Mouse (Mus musculus): ENCODE results near the gene Agbl4.

Gene Agbl4

DNA sequence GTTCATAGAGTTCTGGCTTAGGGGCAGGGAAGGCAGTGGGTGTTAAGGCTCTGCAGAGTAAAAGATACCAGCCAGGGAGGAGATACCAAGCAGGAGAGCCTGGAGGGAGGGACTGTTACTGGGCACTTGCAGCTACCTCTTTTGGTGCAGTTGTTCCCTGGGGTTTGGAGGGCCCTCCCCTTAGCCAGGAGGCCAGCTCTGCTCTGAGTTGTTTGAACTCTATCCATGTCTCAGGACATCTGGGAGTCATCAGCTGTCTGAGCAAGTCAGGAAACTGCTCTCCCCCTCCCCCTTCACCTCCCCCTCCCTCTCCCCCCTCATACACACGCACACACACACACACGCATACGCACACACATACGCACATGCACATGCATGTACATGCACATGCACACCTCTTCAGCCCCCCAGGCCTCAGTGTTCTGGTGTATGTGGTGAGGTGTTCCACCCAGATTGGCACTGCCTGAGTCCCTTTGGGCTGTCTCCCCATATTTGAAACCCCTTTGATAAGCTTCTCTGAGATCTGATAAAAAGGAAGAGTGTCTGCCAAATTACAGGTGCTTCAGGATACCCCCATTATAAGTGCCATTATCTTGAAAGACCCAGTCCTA lies 1089.9 kb downstream of the Agbl4 start:
- no peak for DNase-seq (ENCODE audit: low read depth, low spot score)

DNA sequence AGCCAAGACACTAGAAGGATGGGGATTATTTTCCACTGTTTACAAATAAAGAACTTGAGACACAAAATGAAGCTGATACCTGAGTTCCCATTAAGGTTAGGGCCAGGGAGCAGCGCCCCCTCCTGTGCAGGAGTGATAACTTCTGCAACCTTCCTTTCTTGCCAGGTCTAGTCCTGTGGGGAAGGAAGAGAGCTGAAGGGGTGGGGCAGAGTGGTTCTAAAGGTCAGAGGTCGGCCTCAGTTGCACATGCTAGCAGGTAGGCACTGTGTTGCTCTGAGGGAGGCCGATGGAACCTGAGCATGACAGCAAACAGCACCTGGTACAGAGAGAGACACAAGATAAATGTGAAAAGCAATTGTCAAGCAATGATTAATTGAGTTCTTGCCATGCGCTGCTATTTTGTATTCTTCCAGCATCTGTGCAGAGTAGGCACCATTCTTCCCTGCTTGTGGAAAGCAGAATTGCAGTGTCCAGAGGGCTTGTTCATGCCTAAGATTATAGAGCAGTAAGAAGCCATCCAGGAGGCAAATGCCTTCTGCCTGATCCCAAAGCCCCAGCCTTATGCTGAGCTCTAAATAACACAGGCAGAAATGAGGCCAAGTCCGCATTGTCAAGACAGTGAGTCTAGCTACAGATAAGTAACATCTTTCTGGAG lies 1096.4 kb downstream of the Agbl4 start:
- DNase-seq (ENCODE audit: low read depth, low spot score) = peak; percentile 46

DNA sequence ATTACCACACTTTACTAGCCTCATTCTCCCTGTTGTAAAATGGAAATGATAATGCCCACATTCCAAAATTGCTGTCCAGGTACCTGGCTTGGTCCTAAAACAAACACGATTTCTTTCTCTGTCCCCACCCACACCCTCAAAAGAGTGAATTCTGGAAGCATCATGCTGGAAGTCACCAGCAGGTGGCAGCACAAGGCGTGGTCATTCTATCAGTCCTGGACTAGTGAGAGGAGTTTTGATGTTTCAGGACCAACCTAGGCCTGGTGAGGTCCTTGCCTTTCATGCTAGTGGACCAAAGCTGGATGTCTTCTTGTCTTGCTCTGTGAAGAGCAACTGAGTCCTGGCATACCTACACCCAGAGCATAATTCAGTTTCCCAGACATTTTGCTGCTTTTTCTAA lies 1098.5 kb downstream of the Agbl4 start:
- peak; percentile 77 for DNase-seq (ENCODE audit: low read depth, low spot score)

DNA sequence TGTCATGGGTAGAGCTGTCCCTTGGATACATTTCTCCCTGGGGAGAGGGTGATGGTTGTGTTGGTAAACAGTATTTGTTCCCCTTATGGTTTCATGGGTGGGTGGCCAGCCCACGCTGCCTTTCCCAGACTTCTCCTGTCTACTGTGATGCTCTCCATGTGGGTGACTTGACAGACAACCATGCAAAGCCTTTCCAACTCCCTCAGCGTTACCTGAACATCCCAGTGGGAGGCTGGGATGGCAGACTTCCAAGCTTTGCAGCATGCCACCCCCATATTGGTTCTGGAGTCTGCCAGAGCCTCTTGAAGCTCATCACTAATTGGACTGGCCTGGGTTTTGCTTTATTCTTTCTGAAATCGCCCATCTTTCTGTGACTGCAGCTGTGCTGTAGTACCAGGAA lies 1101.3 kb downstream of the Agbl4 start:
- DNase-seq (ENCODE audit: low read depth, low spot score) = peak; percentile 92

DNA sequence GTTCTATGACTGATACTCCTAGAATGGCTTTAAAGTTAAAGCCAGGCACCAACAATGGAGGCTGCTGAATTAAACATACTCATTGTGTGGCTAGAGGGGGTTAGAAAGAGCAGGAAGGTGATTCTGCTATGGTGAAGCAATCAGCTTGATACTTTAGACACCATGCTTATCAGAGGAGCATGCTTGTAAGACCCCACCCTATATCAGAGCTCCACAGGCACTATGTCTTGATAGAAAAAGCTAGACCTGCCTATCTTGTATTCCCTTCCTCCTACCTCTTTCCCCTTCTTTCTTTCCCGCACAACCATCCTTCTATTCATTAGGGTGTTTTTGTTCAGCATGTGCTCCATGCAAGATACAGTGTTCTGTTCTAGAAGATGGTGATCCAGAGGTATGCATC lies 1104.0 kb downstream of the Agbl4 start:
- DNase-seq (ENCODE audit: low read depth, low spot score) = no peak

DNA sequence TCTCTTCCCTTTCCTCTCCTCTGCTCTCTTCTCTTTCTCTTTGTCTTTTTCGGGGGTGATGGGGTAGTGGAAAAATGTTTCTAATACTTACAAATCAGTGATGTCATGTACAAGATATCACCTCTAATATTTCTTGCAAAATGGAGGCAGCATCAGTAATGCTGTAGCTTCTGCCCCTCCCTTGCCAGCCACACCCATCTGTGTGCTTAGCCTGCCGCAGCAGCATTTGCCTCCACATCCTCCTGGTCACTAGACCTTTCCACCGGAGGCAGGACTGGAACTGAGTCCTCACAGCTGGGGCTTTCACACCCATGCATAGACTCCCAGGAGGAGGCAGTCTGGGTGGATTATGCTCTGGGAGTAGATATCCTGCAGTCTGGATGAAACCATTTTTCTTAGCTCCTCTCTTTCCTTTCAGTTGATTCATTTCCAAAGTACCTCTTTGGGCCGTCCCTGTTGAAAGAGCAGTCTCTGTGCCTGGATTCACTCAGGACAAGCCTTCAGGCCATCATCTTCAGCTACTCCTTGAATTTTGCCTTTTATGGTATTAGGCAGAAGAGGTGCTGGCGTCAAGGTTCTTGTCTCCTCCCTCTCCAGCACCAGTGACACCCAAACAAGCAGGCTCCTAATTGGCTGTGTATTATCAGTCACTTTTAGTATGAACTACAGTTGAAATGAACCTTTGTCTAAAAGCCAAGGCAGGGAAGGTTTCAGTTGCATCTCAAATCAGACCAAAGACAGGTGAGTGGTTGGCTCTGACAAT lies 1105.7 kb downstream of the Agbl4 start:
- no peak for DNase-seq (ENCODE audit: low read depth, low spot score)

DNA sequence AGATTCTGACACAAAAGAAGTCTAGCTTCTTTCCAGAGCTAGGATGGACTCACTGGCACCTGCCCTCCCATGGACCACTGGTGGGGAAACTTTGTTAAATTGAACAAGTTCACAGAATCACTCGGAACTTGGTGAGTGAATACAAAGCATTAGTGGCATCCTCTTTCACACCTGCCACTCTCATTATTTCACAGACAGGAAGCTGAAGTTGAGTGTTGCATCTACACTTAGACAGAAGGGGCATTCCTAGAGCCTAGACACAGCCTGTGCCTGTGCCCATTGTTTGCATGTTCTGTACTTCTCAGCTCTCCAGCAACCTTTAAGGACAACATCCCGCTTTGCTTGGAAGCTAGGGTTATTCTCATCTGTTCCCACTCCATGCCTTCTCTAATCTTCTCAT lies 1107.5 kb downstream of the Agbl4 start:
- DNase-seq (ENCODE audit: low read depth, low spot score) = no peak

DNA sequence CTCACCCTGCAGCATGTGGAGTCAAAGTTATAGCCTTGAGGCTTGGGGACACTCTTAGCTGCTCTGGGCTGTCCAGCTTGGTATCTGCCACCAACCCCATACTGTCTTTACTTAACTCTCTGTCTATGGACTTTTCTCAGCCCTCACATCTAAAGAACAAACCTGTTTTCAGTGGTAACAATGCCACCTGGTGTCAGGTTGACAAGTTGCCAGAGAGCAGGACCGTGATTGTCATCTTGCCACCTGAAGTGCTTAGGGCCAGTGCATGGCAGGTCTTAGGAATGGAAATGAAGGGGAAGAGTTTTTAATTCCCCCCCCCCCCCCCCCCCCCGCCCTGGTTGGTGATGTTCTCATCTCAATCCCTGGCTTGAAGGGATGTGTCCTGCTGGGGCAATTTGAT lies 1112.7 kb downstream of the Agbl4 start:
- peak; percentile 41 for DNase-seq (ENCODE audit: low read depth, low spot score)

DNA sequence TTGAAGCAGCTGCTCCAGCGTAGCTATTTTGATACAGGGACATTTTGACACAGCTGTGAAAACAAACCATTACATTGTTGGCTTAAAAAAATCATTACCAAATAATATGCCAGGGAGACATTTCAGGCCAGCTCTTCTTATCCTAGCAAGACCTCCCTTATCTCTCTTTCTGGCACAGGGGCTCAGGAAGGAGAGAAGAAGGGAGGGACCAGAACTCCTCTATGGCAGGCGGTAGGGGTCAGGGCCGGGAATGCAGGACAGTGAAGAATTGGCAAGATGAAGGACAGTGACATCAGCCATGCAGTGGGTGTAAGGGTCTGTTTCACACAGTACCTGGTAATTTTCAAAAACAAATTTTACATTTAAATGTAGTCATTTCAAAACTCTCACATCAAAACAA lies 1116.5 kb downstream of the Agbl4 start:
- DNase-seq (ENCODE audit: low read depth, low spot score) = no peak

DNA sequence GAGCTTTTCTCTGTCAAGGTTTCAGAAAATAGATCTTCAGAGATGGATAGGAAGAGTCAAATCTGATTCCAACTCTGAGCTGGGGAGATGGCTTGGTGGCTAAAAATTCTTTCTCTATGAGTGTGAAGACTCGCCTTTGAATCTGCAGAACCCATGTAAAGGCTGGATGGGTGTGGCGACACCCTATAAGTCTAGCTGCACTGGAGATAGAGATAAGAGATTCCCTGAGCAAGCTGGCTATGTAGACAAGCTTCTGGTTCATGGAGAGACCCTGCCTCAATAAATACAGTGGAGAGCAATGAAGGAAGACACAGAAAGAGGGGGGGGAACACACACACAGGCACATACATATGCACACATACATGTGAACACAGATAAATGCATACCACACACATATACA lies 1118.7 kb downstream of the Agbl4 start:
- DNase-seq (ENCODE audit: low read depth, low spot score) = no peak

DNA sequence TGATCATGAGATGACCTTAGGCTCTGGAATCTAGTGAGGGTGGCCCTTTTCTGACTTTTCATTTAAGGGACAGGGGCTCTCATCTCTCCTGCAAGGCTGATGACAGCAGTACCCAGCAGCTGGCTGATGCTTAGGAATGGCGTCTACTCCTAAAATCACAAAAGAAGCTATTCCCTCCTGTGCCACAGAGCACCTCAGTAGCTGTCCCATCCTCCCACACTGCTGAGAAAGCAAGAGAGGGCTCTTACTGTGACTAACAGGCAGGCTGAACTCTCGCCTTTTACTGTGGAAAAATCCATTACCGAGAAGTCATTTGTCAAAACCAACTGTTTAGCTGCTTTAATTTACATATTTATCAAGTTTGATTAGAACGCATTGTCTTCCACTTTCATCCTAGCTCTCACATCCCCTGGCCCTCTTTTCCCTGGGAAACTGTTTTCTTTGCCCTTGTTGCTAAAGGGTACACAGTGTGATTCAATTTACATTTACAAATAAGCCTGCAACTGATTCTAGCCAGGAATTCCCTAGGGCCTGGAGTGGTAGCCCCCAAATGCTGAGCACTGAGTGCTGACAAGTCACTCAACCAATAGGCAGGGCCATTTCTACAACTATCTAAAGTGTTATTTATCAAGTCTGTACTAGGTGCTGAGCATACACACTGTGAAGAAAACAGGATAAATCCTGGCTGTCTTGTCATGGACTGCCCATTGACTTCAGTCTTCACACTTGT lies 1119.8 kb downstream of the Agbl4 start:
- peak; percentile 39 for DNase-seq (ENCODE audit: low read depth, low spot score)

DNA sequence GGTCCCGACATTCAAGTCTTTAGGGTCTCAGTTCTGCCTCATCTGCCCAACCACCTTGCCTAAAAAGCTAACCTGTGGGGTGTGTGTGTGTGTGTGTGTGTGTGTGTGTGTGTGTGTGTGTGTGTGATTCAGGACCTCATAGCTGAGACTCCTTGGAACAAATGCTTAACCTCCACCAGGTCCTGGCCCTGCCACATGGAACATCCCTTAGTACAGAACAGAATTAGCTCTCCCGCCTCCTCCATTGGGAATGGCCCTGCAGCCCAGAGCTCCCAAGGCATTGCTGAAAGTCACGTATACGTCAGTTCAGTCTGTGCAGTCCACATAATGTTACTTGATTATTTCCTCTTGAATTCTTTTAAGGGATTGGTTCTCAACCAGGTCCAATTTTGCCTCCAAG lies 1120.7 kb downstream of the Agbl4 start:
- no peak for DNase-seq (ENCODE audit: low read depth, low spot score)

DNA sequence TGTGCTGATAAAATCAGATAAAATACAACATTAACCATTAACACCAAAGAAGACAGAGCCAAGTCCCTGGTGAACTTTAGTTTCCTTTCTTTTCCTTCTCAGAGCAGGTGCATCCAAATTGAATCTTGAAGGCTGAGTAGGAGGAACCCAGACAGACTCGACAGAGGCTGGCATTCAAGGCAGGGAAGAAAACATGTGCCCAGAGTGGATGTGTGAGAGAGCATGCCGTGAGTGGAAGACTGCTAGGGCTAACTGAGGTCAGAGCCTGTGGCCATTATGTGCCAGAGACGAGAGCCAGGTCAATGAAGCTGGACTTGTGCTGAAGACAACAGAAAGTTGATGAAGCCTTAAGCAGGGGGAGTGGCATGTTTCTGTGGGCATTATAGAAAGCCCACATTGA lies 1121.8 kb downstream of the Agbl4 start:
- DNase-seq (ENCODE audit: low read depth, low spot score) = no peak

DNA sequence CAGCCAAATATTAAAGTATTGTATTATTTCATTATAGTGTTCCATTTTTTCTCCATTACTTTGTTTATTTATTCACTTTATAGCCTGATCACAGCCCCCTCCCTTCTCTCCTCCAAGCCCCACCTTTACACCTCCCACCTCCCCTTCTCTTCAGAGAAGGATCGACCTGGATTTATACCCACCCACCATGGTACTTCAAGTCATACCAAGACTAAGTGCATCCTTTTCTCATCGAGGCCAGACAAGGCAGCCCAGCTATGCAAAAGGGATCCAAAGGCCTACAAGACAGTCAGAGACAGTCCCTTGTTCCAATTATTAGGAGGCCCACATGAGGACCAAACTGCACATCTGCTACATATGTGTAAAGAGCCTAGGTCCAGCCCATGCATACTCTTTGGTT lies 1122.5 kb downstream of the Agbl4 start:
- DNase-seq (ENCODE audit: low read depth, low spot score) = no peak

DNA sequence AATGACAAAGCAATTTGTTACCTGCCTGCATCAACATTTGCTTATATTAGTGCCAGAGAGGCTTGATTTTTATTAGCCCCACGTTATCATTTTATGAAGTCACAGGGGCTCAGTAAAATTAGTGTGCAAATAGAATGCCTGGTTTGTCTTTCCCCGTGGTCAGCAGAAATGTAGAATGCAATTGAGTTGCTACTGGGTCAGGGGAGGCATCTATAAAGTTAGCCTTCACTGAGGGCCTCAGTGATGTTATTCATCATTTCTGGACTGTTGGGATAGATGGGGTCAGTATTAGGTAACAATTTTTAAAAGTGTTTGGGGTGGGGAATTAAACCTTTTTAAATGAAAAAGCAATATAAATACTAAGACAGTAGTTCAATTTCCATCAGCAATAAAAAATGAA lies 1125.5 kb downstream of the Agbl4 start:
- DNase-seq (ENCODE audit: low read depth, low spot score) = no peak

DNA sequence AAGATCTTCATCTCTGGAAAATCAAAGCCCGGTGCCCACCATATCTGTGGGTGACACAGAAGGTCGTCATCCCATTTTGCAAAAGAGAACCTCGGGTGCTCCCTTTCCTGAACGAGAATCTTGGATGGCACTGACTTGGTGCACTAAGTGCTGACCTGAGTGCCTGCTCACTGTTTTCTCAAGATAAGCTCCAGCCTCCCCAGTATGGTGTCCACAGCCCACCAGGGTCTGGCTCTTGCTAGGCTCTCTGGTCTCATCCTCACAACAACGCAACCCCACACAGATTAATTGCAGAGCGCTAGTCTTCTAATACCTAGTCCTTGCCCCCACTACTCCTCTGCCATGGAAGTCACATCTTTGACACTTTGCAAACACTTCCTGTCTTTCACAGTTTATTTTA lies 1131.5 kb downstream of the Agbl4 start:
- DNase-seq (ENCODE audit: low read depth, low spot score) = no peak

DNA sequence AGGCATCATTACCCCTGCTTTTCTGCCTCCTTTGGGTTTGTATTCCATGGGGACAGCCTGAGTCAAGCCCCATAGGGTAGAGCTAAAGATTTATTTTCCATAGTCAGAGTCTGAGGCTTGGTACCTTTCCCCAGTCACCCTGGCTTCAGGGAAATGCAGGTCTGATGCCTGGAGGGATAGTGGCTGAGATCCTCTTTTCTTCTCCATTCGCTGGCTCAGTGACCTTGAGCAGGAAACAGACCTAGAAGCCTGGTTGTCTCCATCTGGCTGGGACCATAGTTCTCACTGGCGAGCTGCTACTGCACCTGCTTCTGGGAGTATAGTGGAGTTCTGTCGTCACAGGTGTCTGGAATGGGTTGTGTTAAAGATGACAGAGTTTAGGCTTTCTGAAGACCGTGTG lies 1132.5 kb downstream of the Agbl4 start:
- DNase-seq (ENCODE audit: low read depth, low spot score) = no peak

DNA sequence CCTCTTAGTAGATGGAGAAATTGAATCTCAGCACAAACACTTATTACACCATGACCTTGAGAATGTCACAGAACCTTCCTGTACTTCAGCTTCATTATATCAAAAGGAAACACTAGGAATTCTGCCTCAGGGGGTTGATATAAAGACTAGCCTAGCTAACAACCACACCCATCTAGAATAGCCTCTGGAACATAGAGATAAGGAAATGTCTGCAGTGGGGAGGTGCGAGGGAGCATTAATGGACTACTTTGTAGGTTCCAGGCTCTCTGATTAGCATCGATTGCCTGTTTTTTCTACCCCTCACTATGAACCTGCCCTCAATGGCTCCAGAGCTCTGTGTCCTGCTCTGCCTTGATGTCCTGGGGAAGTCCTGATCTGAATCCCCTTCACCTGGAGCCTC lies 1133.1 kb downstream of the Agbl4 start:
- no peak for DNase-seq (ENCODE audit: low read depth, low spot score)

DNA sequence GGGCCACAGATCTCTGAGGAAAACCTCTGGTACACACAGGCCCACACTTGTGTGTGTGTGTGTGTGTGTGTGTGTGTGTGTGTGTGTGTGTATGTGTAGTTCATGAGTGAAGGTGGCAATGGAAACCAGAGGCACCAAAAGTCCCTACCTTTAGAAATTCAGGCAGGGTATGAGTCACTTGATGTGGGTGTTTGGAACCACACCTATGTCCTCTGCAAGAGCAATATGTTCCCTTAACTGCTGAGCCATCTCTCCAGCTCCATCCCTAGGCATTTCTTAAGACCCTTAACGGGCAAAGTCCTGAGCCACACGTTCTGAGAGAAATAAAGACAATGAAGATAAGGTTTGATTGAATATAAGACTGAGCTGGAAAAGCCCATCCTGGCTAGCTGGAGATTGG lies 1147.2 kb downstream of the Agbl4 start:
- peak; percentile 61 for DNase-seq (ENCODE audit: low read depth, low spot score)

DNA sequence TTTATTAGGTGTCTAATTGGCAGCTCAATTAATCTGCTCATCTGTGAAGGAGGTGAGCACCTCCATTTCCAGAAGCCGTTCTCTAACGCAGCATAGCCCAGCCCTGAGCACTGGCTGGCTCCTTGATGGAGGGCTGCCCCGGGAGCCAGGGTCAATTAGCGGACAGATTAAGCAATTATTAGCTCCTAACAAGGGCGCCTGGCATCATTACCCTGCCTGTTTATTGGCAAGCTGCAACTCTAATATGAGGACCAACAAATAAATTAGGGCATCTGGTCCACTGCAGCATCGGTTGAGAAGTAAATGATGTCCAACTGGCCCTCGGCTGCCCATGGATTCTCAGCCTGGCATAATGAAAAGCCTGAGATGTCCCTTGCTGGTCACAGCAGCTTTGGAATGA lies 1148.5 kb downstream of the Agbl4 start:
- DNase-seq (ENCODE audit: low read depth, low spot score) = no peak

DNA sequence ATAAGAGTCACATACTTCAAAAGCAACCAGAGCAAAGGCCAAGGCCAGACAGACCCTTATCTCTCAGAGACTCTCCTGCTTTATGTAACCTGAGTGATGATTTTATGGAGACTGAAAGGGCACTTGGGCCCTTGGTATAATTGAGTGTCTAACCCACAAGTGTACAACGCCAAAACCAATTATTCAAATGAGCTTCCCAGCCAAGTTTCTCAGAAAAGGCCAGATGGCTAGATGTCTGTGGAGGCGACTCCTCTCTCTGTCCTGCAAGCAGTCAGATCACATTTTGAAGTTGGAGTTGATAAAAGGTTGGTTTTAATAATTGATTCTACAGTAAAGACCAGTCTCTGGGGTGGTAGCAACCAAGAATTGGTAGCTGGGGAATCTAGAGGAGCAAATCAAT lies 1158.0 kb downstream of the Agbl4 start:
- DNase-seq (ENCODE audit: low read depth, low spot score) = peak; percentile 49

DNA sequence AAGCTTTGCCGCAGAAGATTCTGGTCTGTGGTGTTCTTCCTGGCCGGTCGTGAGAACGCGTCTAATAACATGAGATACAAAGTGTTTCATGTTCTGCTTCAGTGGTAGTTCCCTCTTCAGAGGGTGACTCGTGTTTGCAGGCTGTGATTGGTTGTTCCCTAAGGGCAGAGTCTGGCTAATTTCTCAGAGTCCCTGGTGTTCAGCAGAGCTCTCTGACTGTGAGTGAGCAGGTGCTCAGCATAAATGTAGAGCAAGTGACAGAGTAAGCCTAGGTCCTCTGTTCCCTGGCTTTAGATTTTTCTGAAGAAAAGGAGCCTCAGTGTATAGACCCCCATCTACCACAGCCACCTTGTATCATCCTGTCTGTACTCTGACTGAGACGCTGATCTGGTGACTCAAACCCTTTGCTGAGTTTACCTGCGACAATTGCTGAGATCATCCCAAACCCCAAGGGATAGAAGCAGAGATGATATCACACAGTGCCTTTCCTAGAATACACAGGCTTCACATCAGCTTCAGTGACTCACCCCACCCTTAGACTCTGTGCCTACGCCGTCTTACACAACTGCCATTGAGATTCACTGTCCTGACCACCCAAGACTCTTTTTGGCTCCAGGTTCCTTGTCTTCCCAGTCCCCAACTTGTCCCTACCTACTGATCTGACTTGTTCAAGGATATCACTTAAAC lies 1179.8 kb downstream of the Agbl4 start:
- peak; percentile 78 for DNase-seq (ENCODE audit: low read depth, low spot score)

Data from brain, adult 2 months (tissue).